Mouse (Mus musculus) effector memory CD4-positive, alpha-beta T cell, adult 5 months (primary cell): Measurements from ENCODE around the gene Atxn3. TPM values are rescaled to one million over a fixed set of nuclear protein-coding genes. Genes with fewer than 3 reads are reported as not detected.

Experiments used
- polyA plus RNA-seq: library from polyadenylated mRNA; unstranded; fragments of 100-300 nt; shearing (Covaris generic); gene quantifications from one replicate; pipeline ENCODE4 v1.2.1, GENCODE M21; 2017

Gene Atxn3
- 23.6 TPM for polyA plus RNA-seq

GRCm38 (mm10) chr12:101957942-101958544 is at the start of gene Atxn3:
Atxn3 (minus strand) TSS chr12:101958246.

DNA sequence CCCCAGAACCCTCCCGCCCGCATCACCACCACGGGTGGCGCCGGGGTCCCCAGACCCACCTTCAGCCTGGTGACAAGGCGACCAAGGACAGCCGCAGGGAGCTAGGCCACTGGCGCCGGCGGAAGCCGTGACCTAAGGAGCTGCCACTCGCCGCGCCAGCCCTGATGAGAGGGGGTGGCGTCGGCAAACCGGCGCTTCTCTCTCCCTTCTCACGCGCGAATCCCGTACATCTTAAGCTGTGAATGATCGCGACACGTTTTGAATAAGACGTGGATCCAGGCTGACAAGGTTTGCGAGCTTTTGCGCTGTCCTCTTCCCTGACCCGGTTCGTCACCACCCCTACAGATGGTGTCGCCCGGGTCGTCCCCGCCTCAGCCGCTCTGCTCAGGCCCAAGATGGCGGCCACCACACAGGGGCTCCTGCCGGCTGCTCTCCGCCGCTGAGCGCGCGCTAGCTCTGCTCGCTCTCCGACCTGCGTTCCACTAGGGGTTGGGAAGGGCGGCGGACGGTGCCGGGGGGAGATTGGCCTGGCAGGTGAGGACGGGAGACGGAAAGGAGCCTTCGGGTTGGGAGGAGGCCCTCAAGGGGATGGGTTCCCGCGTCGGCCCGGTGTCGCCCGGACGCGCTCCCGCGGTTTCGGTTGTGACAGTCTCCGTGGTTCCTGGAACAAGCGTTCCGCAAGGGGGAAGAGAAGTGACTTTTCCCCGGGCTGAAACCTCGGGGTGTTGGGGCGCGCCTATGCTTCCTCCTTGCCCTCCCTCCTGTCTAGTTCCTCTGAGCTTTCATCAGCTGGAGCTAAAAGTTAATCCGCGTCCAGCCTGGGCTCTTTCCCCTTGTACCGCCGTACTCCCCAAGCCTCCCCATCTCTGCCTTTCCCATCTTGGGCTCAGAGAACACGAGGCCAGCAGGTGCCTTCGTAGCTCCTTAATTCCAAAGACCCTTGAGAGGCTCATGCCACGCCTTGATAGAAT is 17.8 kb upstream of the Atxn3 start, which contains the start of gene Cpsf2:
TSS of gene Cpsf2 (plus strand) at position 388 of the 971 bp plus-strand sequence.

DNA sequence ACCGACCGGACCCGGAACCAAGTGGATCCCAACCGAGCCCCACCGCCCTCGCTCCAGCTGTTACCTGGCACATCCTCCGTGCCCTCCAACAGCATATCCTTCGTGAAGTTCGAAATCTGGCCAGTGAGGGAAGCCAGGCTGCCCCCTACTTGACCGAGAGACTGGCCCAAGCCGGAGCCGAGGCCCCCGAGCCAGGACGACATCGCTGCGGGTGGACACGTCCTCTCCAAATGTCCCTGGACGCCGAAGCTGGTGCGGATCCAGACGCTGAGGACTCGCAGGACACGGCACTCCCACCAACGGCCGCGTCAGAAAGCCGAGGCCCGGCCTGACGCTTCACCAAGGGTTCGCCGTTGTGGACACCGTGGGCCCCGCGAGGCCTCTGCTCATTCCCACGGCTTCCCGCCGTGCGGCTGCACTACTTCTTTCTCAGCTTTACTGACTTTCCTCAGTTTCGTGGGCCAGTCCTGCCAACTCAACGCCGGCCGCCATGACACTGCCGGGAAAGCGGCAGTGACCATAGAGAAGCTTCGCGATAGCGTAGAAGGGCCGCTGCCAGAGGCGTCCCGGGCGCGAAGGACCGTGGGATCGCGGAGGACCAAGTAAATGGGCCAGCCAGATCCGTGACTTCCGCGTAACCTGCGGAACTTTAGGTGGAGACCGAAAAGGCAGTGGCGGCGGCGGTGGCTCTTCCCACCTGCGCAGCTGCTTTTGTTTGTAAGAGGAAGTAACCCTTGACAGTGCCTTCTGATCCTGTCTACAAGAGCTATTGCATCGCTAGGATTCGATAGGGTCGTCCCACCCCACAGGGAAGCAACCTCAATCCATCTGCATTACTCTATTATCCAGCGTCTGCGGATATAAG is 45.2 kb downstream of the Atxn3 start, which contains the start of gene Trip11:
TSS of gene Trip11 (minus strand) at position 642 of the 865 bp plus-strand sequence.

Other genes with a start within 250 kb of the Atxn3 start
- gene Tc2n, start 239.7 kb downstream of the Atxn3 start, polyA plus RNA-seq: not detected
- gene Fbln5, start 139.2 kb downstream of the Atxn3 start, polyA plus RNA-seq: not detected
- 91.2 TPM for gene Trip11, start 45.0 kb downstream of the Atxn3 start, polyA plus RNA-seq
- 26.0 TPM for gene Cpsf2, start 17.7 kb upstream of the Atxn3 start, polyA plus RNA-seq
- not detected for gene Slc24a4, start 170.5 kb upstream of the Atxn3 start, polyA plus RNA-seq